Mouse (Mus musculus): ENCODE measurements at regions not wholly inside any gene's neighbourhood (a gene's known extent, or its start where the extent isn't known, plus 50 kb on each side); places are given as distances from the start of the nearest gene placed in this dataset.

- TF ChIP-seq CTCF (IDR thresholded peaks at IDR 0.05; ENCODE audit: low read depth, low read length) (no peak), POLR2A (IDR thresholded peaks at IDR 0.05; ENCODE audit: extremely low read depth, insufficient read depth, low read length) (no peak)
These were observed 219.9 kb downstream of the Zfp36l1 start for GRCm38 (mm10) chr12:79892871-79893270.
